Mouse (Mus musculus) retina, postnatal 1 day (tissue): ENCODE data around the gene Olfr995.

Experiments
- DNase-seq: peaks from one replicate; pipeline ENCODE4 v3.0.0-alpha.2; 2012

The Olfr995 gene

GRCm38 (mm10) chr2:85443539-85443938, at the start of gene Olfr995:
Gene Olfr995, minus strand, starts transcription at chr2:85443639.
- DNase-seq = no peak

- no peak for DNase-seq
Observed at GRCm38 (mm10) chr2:85490396-85490795, 47.0 kb upstream of the Olfr995 start.

GRCm38 (mm10) chr2:85466801-85467325, 23.4 kb upstream of the Olfr995 start:
- no peak for DNase-seq

GRCm38 (mm10) chr2:85442546-85442945, 893 bp downstream of the Olfr995 start:
- DNase-seq = no peak

DNA sequence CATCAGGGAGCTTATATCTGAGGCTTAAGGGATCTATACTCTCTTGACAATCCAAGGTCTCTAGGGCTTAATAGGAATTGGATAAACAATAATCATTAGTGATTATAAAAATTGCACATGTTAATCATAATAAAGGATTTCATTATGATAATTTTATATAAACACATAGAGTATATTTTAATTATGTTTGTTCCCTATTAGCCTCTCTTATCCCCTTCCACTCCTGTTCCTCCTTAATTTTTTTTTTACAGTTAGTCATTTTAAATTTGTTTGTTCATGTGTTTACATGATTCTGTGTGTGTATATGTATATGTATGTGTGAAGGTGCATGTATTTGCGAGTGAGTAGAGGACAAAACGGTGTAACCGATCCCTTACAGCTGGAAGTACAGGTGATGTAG, 7.1 kb downstream of the Olfr995 start, which contains the start of gene Olfr994:
Gene Olfr994, minus strand, starts transcription at position 101 of the 400 bp plus-strand sequence.
- no peak for DNase-seq

DNA sequence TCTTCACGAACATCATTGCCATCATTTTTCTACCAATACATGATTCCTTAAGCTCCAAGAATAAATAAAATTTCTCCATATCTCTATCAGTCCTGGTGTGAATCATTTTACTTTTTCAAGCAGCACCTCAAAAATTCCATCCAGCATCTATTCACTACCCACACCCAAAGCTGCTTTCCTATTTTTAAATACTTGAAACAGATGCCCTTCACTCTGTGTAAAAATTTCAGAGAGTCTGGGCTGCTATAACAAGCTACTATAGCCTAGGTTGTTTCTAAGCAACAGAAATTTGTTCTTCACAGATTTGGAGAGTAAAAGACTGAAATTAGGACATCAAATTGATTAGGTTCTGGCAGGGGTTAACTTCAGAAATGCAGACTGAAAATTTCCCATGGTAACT, 17.5 kb downstream of the Olfr995 start:
- no peak for DNase-seq

- no peak for DNase-seq
Observed at GRCm38 (mm10) chr2:85414777-85415176, 28.7 kb downstream of the Olfr995 start, which contains the start of gene Olfr993. Gene Olfr993, minus strand, starts transcription at chr2:85414877.

DNA sequence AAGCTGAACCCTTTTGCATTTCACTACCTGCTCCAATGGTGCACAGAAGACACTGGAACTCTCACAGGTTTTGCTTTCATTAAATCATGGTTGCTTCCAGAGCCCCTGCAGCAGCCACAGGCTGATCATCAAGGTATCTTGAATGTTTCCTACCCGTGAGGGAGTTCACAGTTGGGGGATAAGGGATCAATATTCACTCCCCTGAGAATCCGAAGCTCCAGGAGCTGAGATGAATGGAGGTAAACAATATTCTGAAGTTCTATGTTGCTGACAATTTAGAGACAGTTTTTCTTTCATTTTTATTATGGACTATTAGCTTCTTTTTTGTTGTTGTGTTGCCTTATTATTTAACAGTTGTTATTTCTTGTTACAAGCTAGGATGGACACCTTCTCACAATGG, 34.1 kb downstream of the Olfr995 start, which contains the start of gene Olfr992:
Gene Olfr992, minus strand, starts transcription at position 101 of the 400 bp plus-strand sequence.
- no peak for DNase-seq
